Mouse (Mus musculus) MEL (cell line): Measurements from ENCODE around the gene Eng. TPM values are rescaled to one million over a fixed set of nuclear protein-coding genes. Genes with fewer than 3 reads are reported as not detected.

ENCODE experiments used
- DNase-seq: peaks from one replicate; pipeline ENCODE4 v3.0.0; 2011; ENCODE audit warnings: low read depth, low spot score
- H3K27ac ChIP-seq: 2 replicates; pipeline ENCODE4 v1.5.1; 2012; ENCODE audit warnings: low read depth, mild to moderate bottlenecking, control low read depth, low read length, moderate library complexity; ENCODE audit not compliant: control insufficient read depth
- H3K27me3 ChIP-seq, 2 experiments: fragments of 150-350 bp in 1 of 2; sonication (generic) in 1 of 2; 2 replicates each; pipeline ENCODE4 v1.6.1; 2012; ENCODE audit warnings: low read length in 2 of 2, mild to moderate bottlenecking in 2 of 2, improper control_type of control experiment in 1 of 2, moderate library complexity in 1 of 2; ENCODE audit not compliant: insufficient read depth in 2 of 2, control insufficient read depth in 1 of 2
- H3K36me3 ChIP-seq, 2 experiments: 2 replicates each; pipeline ENCODE4 v1.6.1; 2012 to 2014; ENCODE audit warnings: low read length in 2 of 2, improper control_type of control experiment in 1 of 2, inconsistent platforms in 1 of 2, mild to moderate bottlenecking in 1 of 2; ENCODE audit not compliant: insufficient read depth in 2 of 2, control insufficient read depth in 1 of 2
- H3K4me1 ChIP-seq, 2 experiments: fragments of 150-350 bp in 1 of 2; sonication (generic) in 1 of 2; 2 replicates each; pipeline ENCODE4 v1.6.1; 2012; ENCODE audit warnings: low read length in 2 of 2, improper control_type of control experiment in 1 of 2, mild to moderate bottlenecking in 1 of 2; ENCODE audit not compliant: insufficient read depth in 2 of 2, control insufficient read depth in 1 of 2
- H3K4me3 ChIP-seq, 2 experiments: fragments of 150-350 bp in 1 of 2; sonication (generic) in 1 of 2; 2 replicates each; pipeline ENCODE4 v1.5.1; 2012; ENCODE audit warnings: low read depth in 2 of 2, low read length in 2 of 2, mild to moderate bottlenecking in 2 of 2, moderate library complexity in 2 of 2, control low read depth in 1 of 2, improper control_type of control experiment in 1 of 2; ENCODE audit not compliant: control insufficient read depth in 1 of 2, insufficient read depth in 1 of 2
- H3K79me2 ChIP-seq: 2 replicates; pipeline ENCODE4 v1.6.1; 2012; ENCODE audit warnings: mild to moderate bottlenecking, low read length, moderate library complexity; ENCODE audit not compliant: control insufficient read depth, poor library complexity, insufficient read depth
- H3K9ac ChIP-seq: 2 replicates; pipeline ENCODE4 v1.6.1; 2012; ENCODE audit warnings: low read depth, mild to moderate bottlenecking, control low read depth, low read length, moderate library complexity; ENCODE audit not compliant: control insufficient read depth, poor library complexity, severe bottlenecking
- H3K9me3 ChIP-seq: fragments of 150-350 bp; sonication (generic); replicated peaks from 2 replicates; pipeline ENCODE4 v1.6.1; 2012; ENCODE audit warnings: mild to moderate bottlenecking, low read length, improper control_type of control experiment, moderate library complexity; ENCODE audit not compliant: insufficient read depth
- CHD2 ChIP-seq: IDR thresholded peaks from 2 replicates; pipeline ENCODE4 v1.6.1; 2011; ENCODE audit warnings: low read length, improper control_type of control experiment
- CTCF ChIP-seq, 3 experiments: IDR thresholded peaks in 2 of 3; conservative IDR thresholded peaks in 1 of 3; 2 replicates each; pipeline ENCODE4 v1.5.1; 2011 to 2012; ENCODE audit warnings: low read length in 3 of 3, low read depth in 2 of 3, mild to moderate bottlenecking in 2 of 3, improper control_type of control experiment in 1 of 3, inconsistent platforms in 1 of 3, mixed read lengths in 1 of 3, moderate library complexity in 1 of 3; ENCODE audit not compliant: control insufficient read depth in 1 of 3, insufficient read depth in 1 of 3, poor library complexity in 1 of 3, severe bottlenecking in 1 of 3
- E2F4 ChIP-seq: IDR thresholded peaks from 2 replicates; pipeline ENCODE4 v1.6.1; 2011; ENCODE audit warnings: low read depth, low read length, improper control_type of control experiment, borderline replicate concordance
- ELF1 ChIP-seq: IDR thresholded peaks from 2 replicates; pipeline ENCODE4 v1.6.1; 2014; ENCODE audit warnings: low read depth, mild to moderate bottlenecking, inconsistent platforms, low read length, improper control_type of control experiment, moderate library complexity
- GATA1 ChIP-seq: IDR thresholded peaks from 2 replicates; pipeline ENCODE4 v1.6.1; 2011; ENCODE audit warnings: low read depth, low read length, improper control_type of control experiment
- HCFC1 ChIP-seq: IDR thresholded peaks from 2 replicates; pipeline ENCODE4 v1.6.1; 2012; ENCODE audit warnings: low read depth, mild to moderate bottlenecking, inconsistent platforms, low read length, improper control_type of control experiment, moderate library complexity
- JUND ChIP-seq: IDR thresholded peaks from 2 replicates; pipeline ENCODE4 v1.6.1; 2011; ENCODE audit warnings: low read depth, mild to moderate bottlenecking, improper control_type of control experiment, low read length
- MAFK ChIP-seq: IDR thresholded peaks from 2 replicates; pipeline ENCODE4 v1.6.1; 2011; ENCODE audit warnings: low read depth, mild to moderate bottlenecking, low read length, improper control_type of control experiment, borderline replicate concordance
- POLR2AphosphoS2 ChIP-seq: IDR thresholded peaks from 2 replicates; pipeline ENCODE4 v1.6.1; 2011; ENCODE audit warnings: low read length, improper control_type of control experiment
- RAD21 ChIP-seq: IDR thresholded peaks from 2 replicates; pipeline ENCODE4 v1.6.1; 2011; ENCODE audit warnings: mild to moderate bottlenecking, low read depth, low read length, improper control_type of control experiment
- SMC3 ChIP-seq: IDR thresholded peaks from 2 replicates; pipeline ENCODE4 v1.6.1; 2011; ENCODE audit warnings: low read depth, low read length, improper control_type of control experiment
- TCF12 ChIP-seq: IDR thresholded peaks from 2 replicates; pipeline ENCODE4 v1.6.1; 2014; ENCODE audit warnings: low read depth, mild to moderate bottlenecking, inconsistent platforms, low read length, improper control_type of control experiment, moderate library complexity
- UBTF ChIP-seq: IDR thresholded peaks from 2 replicates; pipeline ENCODE4 v1.6.1; 2012; ENCODE audit warnings: low read depth, mild to moderate bottlenecking, inconsistent platforms, low read length, improper control_type of control experiment, moderate library complexity, borderline replicate concordance; ENCODE audit not compliant: insufficient read depth
- USF2 ChIP-seq, 2 experiments: IDR thresholded peaks; 2 replicates each; pipeline ENCODE4 v1.6.1; 2011 to 2012; ENCODE audit warnings: improper control_type of control experiment in 2 of 2, low read length in 2 of 2, borderline replicate concordance in 1 of 2, inconsistent platforms in 1 of 2, low read depth in 1 of 2, mild to moderate bottlenecking in 1 of 2; ENCODE audit not compliant: insufficient read depth in 1 of 2
- ZC3H11A ChIP-seq: IDR thresholded peaks from 2 replicates; pipeline ENCODE4 v1.6.1; 2012; ENCODE audit warnings: low read depth, mild to moderate bottlenecking, inconsistent platforms, low read length, improper control_type of control experiment
- ZKSCAN1 ChIP-seq: IDR thresholded peaks from 2 replicates; pipeline ENCODE4 v1.6.1; 2012; ENCODE audit warnings: low read depth, mild to moderate bottlenecking, inconsistent platforms, low read length, improper control_type of control experiment, moderate library complexity
- ZMIZ1 ChIP-seq: IDR thresholded peaks from 2 replicates; pipeline ENCODE4 v1.6.1; 2012; ENCODE audit warnings: low read depth, mild to moderate bottlenecking, inconsistent platforms, low read length, improper control_type of control experiment, moderate library complexity
- polyA plus RNA-seq, 2 experiments: library from polyadenylated mRNA; stranded (reverse) in 1 of 2; unstranded in 1 of 2; fragments of >175 nt in 1 of 2; fragments of >200 nt in 1 of 2; gene quantifications; 2 replicates each; pipeline versions ENCODE4 v1.2.1 to v1.2.4; 2012; ENCODE audit warnings: low replicate concordance in 2 of 2, low read depth in 1 of 2; ENCODE audit not compliant: insufficient read length in 2 of 2, insufficient read depth in 1 of 2, missing spikeins in 1 of 2
- total RNA-seq: library from RNA; depleted of rRNA; stranded (reverse); fragments of 300-350 nt; gene quantifications from 2 replicates; pipeline ENCODE4 v1.2.3, GENCODE M21; 2012

Gene Eng
- total and polyA plus RNA-seq, 3 experiments, result 0.73 to 1.0 TPM; not detected in 1

DNA sequence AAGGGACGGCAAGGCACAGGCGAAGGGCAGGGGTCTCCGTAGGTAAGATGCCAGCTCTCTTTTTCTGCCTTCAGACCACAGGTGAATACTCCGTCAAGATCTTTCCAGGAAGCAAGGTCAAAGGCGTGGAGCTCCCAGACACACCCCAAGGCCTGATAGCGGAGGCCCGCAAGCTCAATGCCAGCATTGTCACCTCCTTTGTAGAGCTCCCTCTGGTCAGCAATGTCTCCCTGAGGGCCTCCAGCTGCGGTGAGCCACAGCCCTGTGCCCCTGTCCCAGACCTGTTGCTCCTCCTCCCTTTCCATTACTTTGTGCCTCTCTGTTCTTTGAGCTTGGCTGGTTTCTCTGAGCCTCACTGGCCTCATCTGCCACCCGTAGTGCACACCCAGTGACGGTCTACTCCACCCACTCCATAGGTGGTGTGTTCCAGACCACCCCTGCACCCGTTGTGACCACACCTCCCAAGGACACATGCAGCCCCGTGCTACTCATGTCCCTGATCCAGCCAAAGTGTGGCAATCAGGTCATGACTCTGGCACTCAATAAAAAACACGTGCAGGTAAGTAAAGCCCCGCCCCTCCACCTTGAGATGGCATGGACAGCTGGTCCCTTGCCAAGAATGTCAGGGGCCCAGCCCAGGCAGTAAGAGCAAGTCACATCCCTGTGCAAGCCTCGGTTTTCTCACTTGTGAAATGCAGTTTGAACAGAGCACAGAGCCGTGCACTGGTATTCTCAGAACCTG lies 27.0 kb downstream of the Eng start:
- DNase-seq, result no peak
- H3K36me3 ChIP-seq, result no peaks in the 10 kb centered on the region
- TF ChIP-seq POLR2AphosphoS2 (no peak), UBTF (no peak), MAFK (no peak), SMC3 (no peak), ZMIZ1 (no peak), E2F4 (no peak), TCF12 (no peak), ELF1 (no peak), ZKSCAN1 (no peak), JUND (no peak), CHD2 (no peak), USF2 (IDR thresholded peaks at IDR 0.05; ENCODE audit: borderline replicate concordance in 1 of 2, insufficient read depth in 1 of 2, low read depth in 1 of 2, low read length in 2 of 2) (no peak)
- TF ChIP-seq, all 39 proteins: peak for 0
- Histone ChIP-seq H3K9me3 (no peaks in the 10 kb centered on the region), H3K4me1 (no peaks in the 10 kb centered on the region), H3K27me3 (no peaks in the 10 kb centered on the region), H3K79me2 (no peaks in the 10 kb centered on the region), H3K27ac (no peak overlapping the region), H3K4me3 (no peak overlapping the region), H3K9ac (no peak overlapping the region)

DNA sequence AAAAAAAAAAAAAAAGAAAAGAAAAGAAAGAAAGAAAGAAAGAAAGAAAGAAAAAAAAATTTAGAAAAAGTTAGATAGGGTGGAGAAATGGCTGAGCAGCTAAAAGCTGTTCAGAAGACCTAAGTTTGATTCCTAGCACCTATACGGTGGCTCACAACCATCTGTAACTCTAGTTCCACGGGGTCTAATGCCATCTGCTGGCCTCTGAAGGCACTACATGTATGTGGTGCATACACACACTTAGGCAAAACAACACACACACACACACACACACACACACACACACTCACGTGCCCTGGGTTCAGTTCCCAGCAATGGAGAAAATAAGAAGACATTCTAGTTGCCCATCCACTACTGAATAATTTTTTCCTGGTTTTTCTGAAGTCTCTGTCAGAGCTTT lies 30.4 kb downstream of the Eng start:
- TF ChIP-seq SMC3 (peak; percentile 56), HCFC1 (no peak), CTCF (IDR thresholded peaks at IDR 0.05 in 2 of 3, conservative IDR thresholded peaks at IDR 0.05 in 1 of 3; ENCODE audit: control insufficient read depth in 1 of 3, insufficient read depth in 1 of 3, low read depth in 2 of 3, low read length in 3 of 3, poor library complexity in 1 of 3, severe bottlenecking in 1 of 3) (peak; percentile 15 to 57 (median 32); a peak in 4 of 6 replicates), RAD21 (peak; percentile 33), GATA1 (no peak), ZC3H11A (peak; percentile 44; the same call in 1 of the 2 replicates)
- H3K4me3 ChIP-seq, result no peak overlapping the region
- H3K36me3 ChIP-seq, result no peaks in the 10 kb centered on the region
- H3K4me1 ChIP-seq, result no peaks in the 10 kb centered on the region
- H3K27ac ChIP-seq, result no peak overlapping the region
- peak; percentile 49 for DNase-seq
- no peak overlapping the region for H3K9ac ChIP-seq
- H3K9me3 ChIP-seq, result no peaks in the 10 kb centered on the region
- H3K79me2 ChIP-seq, result no peaks in the 10 kb centered on the region
- H3K27me3 ChIP-seq, result no peaks in the 10 kb centered on the region
